Mouse (Mus musculus) telencephalon, adult 2 months (tissue): ENCODE measurements around the gene Lrrc27.

Experiments
- DNase-seq: peaks from one replicate; pipeline ENCODE4 v3.0.0-alpha.2; 2011; ENCODE audit warnings: low read depth, low spot score

The Lrrc27 gene

DNA sequence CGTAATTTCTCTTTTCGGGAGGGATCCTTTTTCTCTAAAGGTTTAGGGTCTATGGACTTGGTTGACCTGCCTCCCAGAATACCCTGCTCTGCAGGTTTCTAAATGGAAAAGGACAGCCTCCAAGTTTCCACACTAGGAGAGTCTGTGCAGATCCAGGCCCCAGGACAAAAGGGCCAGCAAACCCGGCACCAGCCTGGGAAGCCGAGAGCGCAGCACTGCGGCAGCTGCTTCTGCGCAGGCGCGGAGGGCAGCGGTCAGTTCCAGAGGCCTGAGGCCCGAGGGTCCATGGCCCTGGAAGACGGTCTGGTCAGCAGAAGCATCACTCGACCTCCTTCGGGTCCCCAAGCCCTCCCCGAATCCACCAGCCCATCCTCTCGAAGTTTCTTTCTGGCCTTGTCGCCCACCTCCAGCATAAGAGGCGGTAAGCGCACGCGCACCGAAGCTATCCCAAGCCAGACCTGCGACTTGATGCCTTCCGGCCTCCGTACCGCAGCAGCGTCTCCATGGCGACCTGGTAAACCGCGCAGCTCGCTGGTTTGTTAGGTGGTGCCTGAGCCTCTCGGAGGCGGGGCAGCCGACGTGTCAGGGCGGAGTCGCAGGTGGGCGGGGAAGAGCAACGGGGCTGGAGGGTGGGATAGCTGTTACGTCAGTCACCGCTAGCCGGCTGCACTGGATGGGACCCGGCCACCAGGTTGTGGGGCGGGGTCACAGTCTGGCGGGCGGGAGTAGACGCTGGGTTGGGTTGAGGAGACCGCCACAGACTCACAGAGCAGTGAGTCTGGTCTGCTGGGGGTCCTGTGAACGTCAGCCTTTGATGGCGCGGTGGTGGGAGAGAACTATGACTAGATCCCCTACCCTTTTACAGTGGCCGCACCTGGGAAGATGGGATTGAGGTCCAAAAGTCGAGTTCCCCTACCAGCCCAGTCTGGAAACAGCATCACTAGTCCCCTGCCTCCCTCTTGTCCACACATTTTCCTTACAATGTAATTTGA is at the start of gene Lrrc27, which contains the start of gene Stk32c:
Gene Lrrc27 (plus strand): TSS at position 235 of the 992 bp plus-strand sequence.
Gene Stk32c (minus strand): TSS at position 554 of the 992 bp plus-strand sequence.
- DNase-seq, result peak; percentile 99

DNA sequence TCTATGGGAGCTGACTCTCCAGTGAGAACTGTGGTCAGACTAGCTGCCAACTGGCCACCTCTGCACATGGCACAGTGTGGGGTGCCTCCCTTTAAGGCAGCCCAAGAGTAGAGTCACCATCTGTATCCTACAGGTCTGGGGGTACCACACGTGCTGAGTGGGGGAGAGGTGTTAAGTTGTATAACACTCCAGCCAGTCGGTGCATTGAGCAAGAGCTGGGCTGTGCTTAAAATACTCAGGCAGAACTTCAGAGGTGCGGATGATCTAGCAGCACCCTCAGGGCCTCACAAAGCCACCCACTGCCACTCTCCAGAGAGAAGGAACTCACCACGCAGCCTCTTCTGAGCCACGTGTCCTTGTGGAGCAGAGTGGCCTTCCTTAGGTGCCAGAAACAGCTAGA is 48.4 kb upstream of the Lrrc27 start:
- DNase-seq, result peak; percentile 91

DNA sequence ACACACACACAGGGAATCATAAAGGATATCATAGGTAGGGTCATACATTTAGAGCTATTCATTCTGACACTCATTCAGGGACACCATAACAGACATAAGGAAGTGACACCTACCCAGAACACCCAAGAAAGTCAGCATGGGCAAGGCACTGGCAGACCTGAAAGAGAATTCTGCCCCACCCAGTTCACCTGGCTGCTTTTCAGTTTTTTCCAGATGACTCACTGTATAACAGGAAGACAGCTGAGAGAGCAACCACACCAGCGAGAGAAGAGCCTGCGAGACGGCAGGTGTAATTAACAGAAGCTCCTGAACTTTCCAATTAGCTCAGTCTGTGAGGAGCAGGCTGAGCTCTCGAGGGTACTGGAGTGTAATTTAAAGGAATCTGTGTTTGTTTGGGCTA is 43.6 kb upstream of the Lrrc27 start:
- DNase-seq, result no peak

- peak; percentile 59 for DNase-seq
These were observed 33.5 kb upstream of the Lrrc27 start for GRCm38 (mm10) chr7:139179299-139179698.

DNA sequence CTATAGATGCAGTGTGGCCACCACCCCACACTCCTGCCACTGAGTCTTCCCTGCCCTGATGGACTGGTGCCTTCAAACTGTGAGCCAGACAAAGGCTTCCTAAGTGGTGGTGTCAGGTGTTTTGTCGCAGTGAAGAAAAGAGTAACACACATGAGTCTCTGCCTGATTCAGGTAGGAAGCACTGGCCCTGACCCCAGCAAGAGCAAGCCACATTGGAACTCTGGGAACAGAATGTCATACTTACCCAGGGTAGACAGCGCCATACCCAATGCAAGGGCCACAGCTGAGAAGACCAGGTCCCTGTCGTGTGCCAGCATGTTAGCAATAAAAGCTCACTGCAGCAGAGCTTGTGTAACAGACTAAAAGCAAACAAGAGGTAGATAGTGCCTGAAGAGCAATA is 32.7 kb upstream of the Lrrc27 start:
- no peak for DNase-seq

DNA sequence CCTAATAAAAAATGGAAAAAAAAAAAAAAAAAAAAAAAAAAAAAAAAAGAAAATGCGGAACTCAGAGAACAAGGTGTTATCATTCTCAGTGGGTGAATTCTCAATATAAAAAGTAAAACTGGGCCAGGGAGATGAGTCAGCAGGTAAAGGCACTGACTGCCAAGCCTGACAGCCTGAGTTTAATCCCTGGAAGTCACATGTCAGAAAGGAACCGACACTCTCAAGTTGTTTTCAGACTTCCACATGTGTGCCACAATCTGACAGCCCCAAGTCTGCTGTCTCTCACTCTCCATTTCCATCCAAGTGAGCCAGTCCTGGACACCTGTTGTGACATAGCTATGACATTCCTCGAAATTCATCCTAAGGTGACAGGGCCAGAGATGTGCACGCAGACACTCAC is 28.4 kb upstream of the Lrrc27 start:
- DNase-seq, result no peak

GRCm38 (mm10) chr7:139184846-139185245 is 27.9 kb upstream of the Lrrc27 start:
- no peak for DNase-seq

- DNase-seq, result no peak
These were observed 26.8 kb upstream of the Lrrc27 start for GRCm38 (mm10) chr7:139185971-139186370.

DNA sequence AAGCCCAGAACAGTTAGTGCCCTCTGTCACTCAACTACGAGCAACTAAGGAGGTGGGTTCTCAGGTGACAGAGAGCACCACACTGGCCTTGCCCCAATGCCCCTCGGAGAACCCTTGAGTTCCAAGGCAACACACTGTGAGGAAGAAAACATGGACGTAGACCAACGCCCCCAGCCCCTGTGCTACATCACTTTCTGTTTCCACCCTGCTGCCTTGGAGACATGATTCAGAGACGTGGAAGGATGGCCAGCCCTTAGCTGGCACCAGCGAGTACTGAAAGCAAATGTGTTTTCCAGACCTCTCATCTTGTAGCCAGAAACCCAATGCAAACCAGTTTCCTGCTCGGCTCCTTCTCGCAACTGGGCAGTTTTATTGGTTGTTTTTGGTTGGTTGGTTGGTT is 26.4 kb upstream of the Lrrc27 start:
- DNase-seq, result no peak

GRCm38 (mm10) chr7:139187277-139187676 is 25.5 kb upstream of the Lrrc27 start:
- no peak for DNase-seq

DNA sequence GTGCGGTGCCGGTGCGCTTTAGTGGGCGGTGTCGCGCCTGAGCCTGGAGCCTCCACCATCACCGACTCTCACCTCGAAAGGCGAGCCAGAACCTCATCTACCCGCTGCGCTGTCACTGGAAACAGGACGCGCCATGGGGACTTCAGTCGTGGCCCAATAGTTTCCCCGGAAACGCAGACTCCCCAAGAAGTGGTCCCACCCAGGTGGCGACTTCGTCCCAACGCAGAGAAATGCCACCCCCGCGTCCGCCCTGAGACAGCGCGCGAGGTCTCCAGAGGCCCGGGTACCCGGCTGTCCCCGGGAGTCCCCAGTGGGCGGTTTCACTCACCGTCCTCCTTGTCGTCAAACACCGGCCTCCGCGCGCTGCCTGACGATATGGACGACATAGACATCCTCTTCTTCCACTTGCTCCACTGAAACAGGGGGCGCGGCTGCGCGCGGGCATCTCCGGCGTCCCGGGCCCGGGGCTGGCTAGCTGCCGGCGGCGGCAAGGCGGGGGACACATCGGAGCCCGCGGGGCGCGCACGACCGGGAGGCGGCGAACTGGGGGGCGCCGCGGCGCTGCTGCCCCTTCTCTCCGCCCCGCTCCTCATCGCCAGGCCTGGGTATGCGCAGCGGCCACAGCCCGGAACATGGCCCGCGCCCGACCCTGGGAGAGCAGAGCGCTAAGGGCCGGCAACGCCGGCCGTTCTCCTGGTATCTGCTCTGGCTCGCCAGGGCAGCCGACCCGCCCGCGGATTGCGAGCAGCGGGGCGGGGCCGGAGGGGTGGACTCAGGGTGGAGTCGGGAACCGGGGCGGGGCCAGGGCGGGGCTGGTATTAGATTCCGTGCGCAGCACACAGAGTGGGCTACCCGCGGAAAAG is 24.8 kb upstream of the Lrrc27 start:
- DNase-seq, result no peak

GRCm38 (mm10) chr7:139188634-139189207 is 24.1 kb upstream of the Lrrc27 start:
- no peak for DNase-seq

DNA sequence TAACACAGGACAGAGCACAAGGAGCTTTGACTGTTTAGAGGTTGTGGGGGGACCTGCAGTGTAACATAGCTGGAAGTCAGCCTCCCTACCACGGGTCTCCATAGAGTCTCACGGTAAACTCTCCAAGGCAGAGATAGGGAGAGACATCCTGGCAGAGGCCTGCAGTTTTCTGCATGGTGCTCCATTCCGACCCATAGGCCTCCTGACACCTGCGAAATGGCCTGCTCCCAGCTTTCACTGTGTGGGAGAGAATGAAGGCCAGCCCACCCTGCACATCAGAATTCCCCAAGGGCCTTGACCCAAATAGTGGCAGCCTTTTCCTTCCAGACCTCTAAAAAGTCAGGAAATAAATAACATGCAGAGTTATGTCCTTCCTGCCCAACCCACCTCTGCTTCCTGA is 22.2 kb upstream of the Lrrc27 start:
- no peak for DNase-seq

DNA sequence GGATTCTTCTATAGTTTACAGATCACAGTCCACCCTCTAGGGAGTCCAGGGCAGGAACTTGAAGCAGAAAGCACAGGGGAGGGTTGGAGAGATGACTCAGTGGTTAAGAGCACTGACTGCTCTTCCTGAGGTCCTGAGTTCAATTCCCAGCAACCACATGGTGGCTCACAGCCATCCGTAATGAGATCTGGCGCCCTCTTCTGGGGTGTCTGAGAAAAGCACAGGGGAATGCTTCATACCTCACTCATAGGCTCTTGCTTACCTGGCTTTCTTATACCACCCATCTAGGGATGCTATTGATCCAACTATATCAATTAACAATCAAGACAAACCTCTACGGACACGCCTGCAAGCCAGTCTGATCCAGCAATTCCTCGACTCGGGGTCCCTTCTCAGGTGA is 21.2 kb upstream of the Lrrc27 start:
- no peak for DNase-seq

- DNase-seq, result no peak
These were observed 15.8 kb upstream of the Lrrc27 start for GRCm38 (mm10) chr7:139197022-139197421.

DNA sequence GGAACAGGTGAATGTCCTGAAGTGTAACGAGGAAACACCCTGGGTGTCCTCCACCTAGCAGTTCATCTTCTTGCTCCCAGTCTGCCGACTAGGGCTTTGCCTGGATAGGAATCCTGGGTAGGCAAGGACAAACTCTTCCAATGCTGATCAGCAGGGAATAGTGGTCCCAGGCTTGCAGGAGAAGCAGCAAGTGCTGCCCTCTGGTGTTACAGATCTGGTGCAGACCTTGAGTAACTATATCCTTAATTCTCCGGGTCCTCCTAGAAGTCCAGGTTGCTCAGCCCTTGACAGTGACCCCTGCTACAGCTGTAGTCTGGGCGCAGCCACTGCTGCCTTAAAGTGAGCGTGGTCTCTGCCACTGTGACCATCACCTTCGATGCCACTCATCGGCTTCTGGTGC is 12.7 kb upstream of the Lrrc27 start:
- DNase-seq, result no peak

DNA sequence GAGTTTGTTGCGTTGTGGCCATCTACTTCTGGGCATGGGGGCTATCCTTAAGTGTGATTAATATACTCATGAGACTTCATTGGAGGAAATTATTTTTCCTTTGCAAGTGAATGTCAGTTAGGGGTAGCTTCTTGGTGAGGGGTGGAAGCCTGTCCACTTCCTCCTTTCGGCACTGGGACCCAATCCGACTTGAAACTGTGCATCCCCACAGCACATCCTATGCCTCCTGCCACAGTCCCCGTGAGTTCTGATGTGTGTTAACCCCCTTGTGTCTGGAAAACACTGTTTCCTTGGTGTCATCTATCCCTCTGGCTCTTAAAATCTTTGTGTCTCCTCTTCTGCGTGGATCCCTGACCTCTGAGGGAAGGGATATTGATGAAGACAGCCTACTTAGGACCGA is 11.6 kb upstream of the Lrrc27 start:
- DNase-seq, result no peak

DNA sequence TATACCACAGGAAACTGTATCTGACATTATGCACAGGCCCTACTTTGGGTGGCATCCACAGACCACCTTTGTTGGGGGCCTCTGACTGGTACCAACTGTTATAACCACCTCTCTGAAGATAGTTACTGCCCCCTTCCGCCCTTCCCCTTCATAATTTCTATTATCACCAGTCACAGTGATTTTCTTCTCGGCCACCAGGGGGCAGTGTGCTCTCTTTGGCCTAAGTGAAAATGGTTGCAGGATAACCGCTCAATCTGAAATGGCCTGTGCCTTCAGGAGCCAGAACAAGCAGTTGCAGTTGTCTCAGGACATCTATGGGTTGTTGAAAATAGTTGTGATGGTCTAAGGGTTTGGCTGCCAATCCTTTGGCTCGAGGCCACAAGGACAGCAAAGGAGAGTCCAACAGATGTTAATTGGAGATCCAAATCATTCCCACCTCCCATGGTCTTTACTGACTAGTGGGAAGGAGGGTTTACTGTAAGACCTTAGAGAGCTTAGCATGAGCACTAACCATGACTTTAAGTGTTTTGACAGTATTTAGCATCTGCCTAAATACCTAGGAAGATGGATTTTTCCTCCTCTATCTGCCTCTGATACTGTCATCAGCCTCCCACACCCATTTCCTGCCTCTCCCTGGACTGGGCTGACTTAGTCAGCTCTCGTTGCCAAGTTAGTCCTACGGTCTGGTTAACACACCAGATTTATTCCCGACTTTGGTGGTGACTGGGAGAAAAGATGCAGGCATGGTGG is 4.6 kb upstream of the Lrrc27 start:
- no peak for DNase-seq

DNA sequence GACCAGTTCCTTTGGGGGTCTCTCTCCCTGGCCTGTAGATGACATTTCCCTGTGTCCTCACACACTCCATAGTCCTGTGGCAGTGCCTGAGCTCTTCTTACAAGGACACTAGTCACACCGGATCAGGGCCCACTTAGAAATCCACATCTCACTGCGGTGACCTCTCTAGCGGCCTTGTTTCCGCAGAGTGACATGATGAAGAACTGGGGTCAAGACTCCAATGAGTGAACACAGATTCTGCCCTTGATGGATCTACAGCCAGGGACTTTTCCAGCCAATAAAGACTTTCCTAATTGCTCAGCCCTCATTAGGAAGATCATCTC is 4.1 kb upstream of the Lrrc27 start:
- no peak for DNase-seq

GRCm38 (mm10) chr7:139211761-139212160 is 1.0 kb upstream of the Lrrc27 start:
- no peak for DNase-seq

DNA sequence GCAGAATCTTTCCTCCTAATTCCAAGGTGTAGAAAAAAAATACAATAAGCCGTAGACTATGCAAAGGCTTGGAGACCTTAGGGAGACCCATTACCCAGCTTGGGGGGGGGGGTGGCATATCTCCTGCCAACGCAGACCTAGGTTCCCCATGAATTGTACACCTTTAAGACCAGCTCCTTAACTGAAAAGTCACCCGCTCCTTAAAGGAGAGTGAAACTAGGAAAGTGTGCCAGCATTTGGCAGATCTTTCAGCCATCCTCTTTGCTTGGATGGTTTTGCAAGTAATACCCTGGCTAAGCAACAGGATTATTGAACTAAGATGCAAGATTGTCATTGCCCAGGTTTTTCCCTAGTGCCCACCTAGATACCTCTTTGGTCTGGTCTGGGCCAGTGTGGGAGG is 963 bp downstream of the Lrrc27 start:
- DNase-seq, result no peak
